Mouse (Mus musculus) testis, adult 10 weeks (tissue): Measurements from ENCODE around the gene Timp3. TPM values are rescaled to one million over a fixed set of nuclear protein-coding genes. Genes with fewer than 3 reads are reported as not detected.

Experiments used
- polyA plus RNA-seq: library from polyadenylated mRNA; stranded (reverse); fragments of 350-450 nt; fragmentation: Illumina TruSeq; extraction: RNeasy Lipid Tissue Mini Kit (QIAGEN cat#74804); gene quantifications from one replicate; pipeline ENCODE4 v1.2.3, GENCODE M21; 2014; ENCODE audit warnings: low read depth, low replicate concordance

The Timp3 gene
- 37.6 TPM for polyA plus RNA-seq

GRCm38 (mm10) chr10:86300293-86301116 is at the start of gene Timp3:
TSS of gene Timp3 (plus strand) at chr10:86300372.

Other genes with a start within 250 kb of the Timp3 start
- 0.15 TPM for gene Syn3, start 198.5 kb downstream of the Timp3 start, polyA plus RNA-seq